Mouse (Mus musculus): ENCODE results near the gene March8. TPM values are rescaled to one million over a fixed set of nuclear protein-coding genes. Genes with fewer than 3 reads are reported as not detected.

March8 gene
- total RNA-seq, 1 experiment from 2014 or later: 18.2 TPM

- no peak for ATAC-seq (ENCODE audit: extremely low read depth, insufficient number of reproducible peaks, low FRiP score, poor library complexity, severe bottlenecking)
Observed at GRCm38 (mm10) chr6:116369811-116370210, 32.0 kb downstream of the March8 start.

- no peak for ATAC-seq (ENCODE audit: extremely low read depth, insufficient number of reproducible peaks, low FRiP score, poor library complexity, severe bottlenecking)
Observed at GRCm38 (mm10) chr6:116370216-116370976, 32.6 kb downstream of the March8 start.

- no peak for ATAC-seq (ENCODE audit: extremely low read depth, insufficient number of reproducible peaks, low FRiP score, poor library complexity, severe bottlenecking)
Observed at GRCm38 (mm10) chr6:116371500-116371899, 33.7 kb downstream of the March8 start.

GRCm38 (mm10) chr6:116374136-116374535, 36.3 kb downstream of the March8 start:
- no peak for ATAC-seq (ENCODE audit: extremely low read depth, insufficient number of reproducible peaks, low FRiP score, poor library complexity, severe bottlenecking)

GRCm38 (mm10) chr6:116374618-116375017, 36.8 kb downstream of the March8 start:
- no peak for ATAC-seq (ENCODE audit: extremely low read depth, insufficient number of reproducible peaks, low FRiP score, poor library complexity, severe bottlenecking)

GRCm38 (mm10) chr6:116378892-116379291, 41.1 kb downstream of the March8 start:
- ATAC-seq (ENCODE audit: extremely low read depth, insufficient number of reproducible peaks, low FRiP score, poor library complexity, severe bottlenecking): no peak

- ATAC-seq (ENCODE audit: extremely low read depth, insufficient number of reproducible peaks, low FRiP score, poor library complexity, severe bottlenecking): no peak
Observed at GRCm38 (mm10) chr6:116380157-116380556, 42.3 kb downstream of the March8 start.

- ATAC-seq (ENCODE audit: extremely low read depth, insufficient number of reproducible peaks, low FRiP score, poor library complexity, severe bottlenecking): no peak
Observed at GRCm38 (mm10) chr6:116381605-116382004, 43.8 kb downstream of the March8 start.

GRCm38 (mm10) chr6:116383582-116383981, 45.8 kb downstream of the March8 start:
- ATAC-seq (ENCODE audit: extremely low read depth, insufficient number of reproducible peaks, low FRiP score, poor library complexity, severe bottlenecking): no peak

- no peak for ATAC-seq (ENCODE audit: extremely low read depth, insufficient number of reproducible peaks, low FRiP score, poor library complexity, severe bottlenecking)
Observed at GRCm38 (mm10) chr6:116385194-116386044, 47.6 kb downstream of the March8 start.

GRCm38 (mm10) chr6:116386045-116386415, 48.2 kb downstream of the March8 start:
- ATAC-seq (ENCODE audit: extremely low read depth, insufficient number of reproducible peaks, low FRiP score, poor library complexity, severe bottlenecking): no peak

GRCm38 (mm10) chr6:116386506-116386905, 48.7 kb downstream of the March8 start:
- no peak for ATAC-seq (ENCODE audit: extremely low read depth, insufficient number of reproducible peaks, low FRiP score, poor library complexity, severe bottlenecking)

- ATAC-seq (ENCODE audit: extremely low read depth, insufficient number of reproducible peaks, low FRiP score, poor library complexity, severe bottlenecking): no peak
Observed at GRCm38 (mm10) chr6:116388068-116388467, 50.2 kb downstream of the March8 start.

GRCm38 (mm10) chr6:116389481-116389880, 51.7 kb downstream of the March8 start:
- ATAC-seq (ENCODE audit: extremely low read depth, insufficient number of reproducible peaks, low FRiP score, poor library complexity, severe bottlenecking): no peak

- ATAC-seq (ENCODE audit: extremely low read depth, insufficient number of reproducible peaks, low FRiP score, poor library complexity, severe bottlenecking): no peak
Observed at GRCm38 (mm10) chr6:116394916-116395648, 57.3 kb downstream of the March8 start.

- no peak for ATAC-seq (ENCODE audit: extremely low read depth, insufficient number of reproducible peaks, low FRiP score, poor library complexity, severe bottlenecking)
Observed at GRCm38 (mm10) chr6:116397621-116398020, 59.8 kb downstream of the March8 start.

GRCm38 (mm10) chr6:116398136-116398535, 60.3 kb downstream of the March8 start:
- no peak for ATAC-seq (ENCODE audit: extremely low read depth, insufficient number of reproducible peaks, low FRiP score, poor library complexity, severe bottlenecking)

GRCm38 (mm10) chr6:116401746-116402423, 64.1 kb downstream of the March8 start:
- ATAC-seq (ENCODE audit: extremely low read depth, insufficient number of reproducible peaks, low FRiP score, poor library complexity, severe bottlenecking): no peak

GRCm38 (mm10) chr6:116402426-116402825, 64.6 kb downstream of the March8 start:
- ATAC-seq (ENCODE audit: extremely low read depth, insufficient number of reproducible peaks, low FRiP score, poor library complexity, severe bottlenecking): no peak

Data from neutrophil, adult 5-6 weeks (primary cell).